Mouse (Mus musculus): ENCODE measurements around the gene Kpna6. TPM values are rescaled to one million over a fixed set of nuclear protein-coding genes. Genes with fewer than 3 reads are reported as not detected.

Kpna6 gene
- 8.6 and 9.1 TPM in 2 replicates for polyA plus RNA-seq (2012; rRNA removed)

DNA sequence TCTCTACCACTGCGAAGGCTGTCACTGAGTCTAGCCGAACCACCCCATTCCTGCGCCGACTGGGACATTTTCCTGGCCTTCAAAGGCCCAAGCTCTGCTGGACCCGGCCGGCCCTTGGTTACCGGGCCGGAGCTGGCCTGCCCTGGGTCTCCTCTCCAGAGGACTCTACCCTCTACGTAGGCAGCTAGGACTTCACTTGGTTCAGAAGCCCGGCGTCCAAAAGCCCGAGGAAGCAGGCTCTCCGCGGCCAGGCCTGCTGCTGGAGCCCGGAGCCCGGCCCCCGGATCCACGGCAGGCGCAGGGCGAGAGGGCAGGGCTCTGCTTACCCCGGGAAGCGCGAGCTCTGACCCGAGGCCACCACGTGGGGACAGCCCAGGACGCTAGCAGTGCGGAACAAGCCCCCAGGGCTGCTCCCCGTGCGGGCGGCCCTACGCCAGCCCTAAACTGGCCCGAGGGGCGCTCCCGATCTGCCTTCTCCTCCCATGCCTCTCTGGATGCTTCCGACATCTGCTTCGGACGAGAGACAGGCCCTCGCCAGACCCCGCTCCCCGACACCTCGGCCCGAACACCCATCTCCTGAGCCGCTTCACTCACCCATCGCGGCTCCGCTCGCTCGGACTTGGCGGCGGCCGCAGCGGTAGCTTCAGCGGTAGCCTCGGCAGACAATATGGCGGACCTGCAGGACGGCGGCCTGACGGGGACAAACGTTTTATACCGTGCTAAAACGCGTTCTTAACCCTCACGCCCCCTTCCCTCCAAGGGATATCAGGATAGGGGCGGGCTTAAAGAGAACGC is at the start of gene Kpna6:
TSS of gene Kpna6 (minus strand) at position 685 of the 795 bp plus-strand sequence.

DNA sequence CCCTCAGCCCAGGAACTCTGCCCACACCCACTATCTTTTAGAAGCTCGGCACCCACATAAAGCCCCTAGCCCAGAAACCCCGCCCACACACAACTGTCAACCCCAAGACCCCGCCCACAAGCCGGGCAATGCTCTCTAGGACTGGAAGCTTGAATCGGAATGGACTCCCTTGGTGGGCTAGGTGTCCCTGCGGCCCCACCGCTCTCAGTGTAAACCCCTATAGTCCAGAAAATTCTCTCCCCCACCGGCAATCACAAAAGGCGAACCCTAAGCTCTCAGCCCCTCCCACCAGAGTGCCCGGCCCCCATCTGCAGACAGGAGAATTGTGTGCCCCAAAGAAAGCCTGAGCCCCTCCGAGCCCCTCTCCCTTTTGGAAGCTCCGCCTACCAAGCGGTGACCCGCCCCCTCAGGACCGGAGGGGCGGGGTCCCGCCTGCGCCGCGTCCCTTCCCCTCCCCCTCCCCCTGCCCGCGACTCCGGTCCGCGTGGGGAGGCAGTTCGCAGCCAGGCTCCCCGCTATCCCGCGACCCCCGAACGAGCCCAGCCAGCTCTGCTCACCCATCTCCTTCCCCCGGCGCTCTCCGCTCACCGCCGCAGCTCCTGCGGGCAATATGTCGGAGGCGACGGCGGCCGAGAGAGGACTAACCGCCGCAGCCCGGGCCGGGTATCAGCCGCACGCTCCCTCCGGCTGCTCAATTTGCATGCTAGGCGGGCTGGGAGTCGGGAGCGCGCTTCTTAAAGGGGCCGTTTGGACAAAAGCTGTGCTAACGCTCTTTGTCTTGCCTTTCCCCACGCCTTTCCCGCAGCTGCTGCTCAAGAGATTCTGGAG is 23.8 kb upstream of the Kpna6 start, which contains the start of gene Tmem39b:
TSS of gene Tmem39b (minus strand) at position 681 of the 828 bp plus-strand sequence.

DNA sequence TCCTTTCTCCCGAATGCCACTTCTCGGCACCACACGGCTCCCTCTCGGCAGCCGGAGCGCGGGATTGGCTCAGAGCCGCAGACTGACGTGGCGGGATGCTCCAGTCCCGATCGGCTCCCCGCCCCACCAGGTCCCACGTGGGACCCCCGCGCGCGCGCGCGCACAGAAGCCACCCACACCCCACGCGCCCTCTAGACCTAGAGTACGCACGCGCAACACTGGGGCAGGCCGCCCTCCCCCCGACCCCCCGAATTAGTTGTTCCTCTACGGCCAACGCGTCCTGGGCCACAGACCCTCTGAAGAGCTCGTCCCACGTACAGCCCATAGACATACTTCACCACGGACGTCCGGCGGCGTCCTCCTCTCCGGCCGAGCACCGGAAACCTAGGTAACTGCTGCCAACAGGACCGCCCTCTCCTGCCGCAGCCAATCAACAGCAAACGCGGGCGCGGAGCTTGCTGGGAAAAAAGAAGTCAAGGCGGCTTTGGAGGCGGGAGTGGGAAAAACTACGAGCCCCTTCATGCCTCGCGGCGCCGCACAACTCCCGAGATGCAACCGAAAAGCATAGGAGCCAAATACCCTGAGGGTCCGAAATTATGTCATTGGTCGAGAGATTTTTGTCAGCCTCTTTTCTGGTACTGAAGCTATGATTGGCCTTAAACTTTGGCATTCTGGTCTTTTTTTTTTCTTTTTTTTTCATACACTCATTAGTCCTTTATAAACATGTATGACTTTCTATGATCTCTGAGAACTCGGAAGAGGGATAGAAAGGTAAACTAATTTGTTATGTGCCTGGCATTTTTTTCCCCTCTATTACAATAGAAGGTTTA is 31.7 kb downstream of the Kpna6 start, which contains the start of gene Txlna:
TSS of gene Txlna (minus strand) at position 428 of the 830 bp plus-strand sequence.

DNA sequence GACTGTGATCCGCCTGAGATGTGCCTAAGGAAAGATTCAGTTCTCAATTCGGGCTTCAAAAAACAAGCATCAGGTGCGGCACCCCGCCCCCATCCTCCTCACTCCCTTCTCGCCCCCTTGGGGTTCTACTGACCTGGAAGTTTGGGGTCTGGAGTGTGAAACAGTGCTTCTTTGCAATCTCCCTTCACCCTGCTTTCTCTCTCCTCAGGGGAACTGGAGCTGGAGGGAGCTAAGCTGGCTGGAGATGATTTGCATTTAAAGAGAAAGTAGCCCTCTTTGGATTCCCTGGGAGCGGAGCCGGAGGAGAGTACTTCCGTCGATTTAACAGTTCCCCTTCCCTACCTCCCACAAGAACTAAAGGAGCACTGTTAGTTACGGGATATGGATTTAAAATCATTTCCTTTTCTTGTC is 48.9 kb downstream of the Kpna6 start, which contains the start of gene Ccdc28b:
TSS of gene Ccdc28b (minus strand) at position 267 of the 411 bp plus-strand sequence.

DNA sequence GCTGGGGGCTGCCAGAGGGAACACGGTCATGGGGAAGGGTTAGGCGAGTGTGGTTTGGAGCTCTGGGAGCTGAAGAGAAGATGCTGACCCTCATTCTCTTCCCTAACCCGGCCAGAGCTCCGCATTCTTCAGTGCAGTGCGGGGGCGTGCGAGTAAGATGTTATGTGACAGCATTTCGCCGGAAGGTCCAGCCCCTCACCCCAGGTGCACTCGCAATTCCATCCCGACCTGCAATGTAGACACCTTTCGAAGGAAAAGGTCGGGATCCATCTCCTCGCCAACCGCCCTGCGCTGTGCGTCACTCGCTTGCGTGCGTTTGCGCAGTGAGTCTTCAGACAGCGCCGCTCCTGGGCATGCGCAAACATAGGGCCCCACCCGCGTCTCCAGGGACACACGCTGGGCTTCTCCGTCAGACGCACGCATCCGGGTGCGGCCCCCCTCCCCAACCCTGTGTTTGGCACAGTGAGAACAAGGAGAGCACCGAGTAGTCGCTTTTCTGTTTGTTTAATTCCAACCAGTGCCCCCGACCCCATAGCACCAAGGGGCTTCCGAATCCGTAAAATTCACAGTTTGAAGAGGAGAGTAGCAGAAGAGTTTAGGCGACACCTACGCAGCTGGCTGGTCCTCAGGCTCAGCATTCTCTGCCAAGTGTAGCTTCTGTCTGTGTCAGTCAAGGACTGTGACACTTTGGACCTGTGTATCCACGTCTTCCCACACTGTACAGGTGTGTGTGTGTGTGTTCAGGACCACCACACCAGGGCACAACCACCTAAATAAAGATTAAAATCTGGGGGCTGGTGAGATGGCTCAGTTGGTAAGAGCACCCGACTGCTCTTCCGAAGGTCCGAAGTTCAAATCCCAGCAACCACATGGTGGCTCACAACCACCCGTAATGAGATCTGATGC is 53.5 kb downstream of the Kpna6 start, which contains the start of gene Iqcc:
TSS of gene Iqcc (minus strand) at position 314 of the 906 bp plus-strand sequence.

DNA sequence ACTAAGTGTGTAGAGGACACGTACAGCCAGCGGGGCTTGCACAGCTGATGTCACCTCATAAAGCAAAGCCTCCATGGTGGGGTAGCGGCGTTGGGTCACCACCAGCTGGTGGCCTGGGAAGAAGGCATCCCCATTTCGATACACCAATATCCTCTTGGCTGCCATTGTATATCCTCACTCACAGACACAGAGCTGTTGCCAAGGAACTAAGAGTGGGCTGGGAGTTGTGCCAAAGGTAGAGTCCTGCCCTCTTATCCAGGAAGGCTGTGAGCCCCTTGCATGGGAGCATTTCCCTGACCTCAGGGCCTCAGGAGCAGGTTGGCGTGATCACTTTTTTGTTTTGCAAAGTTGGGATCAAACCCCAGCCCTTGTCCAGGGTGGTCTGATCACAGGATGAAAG is 58.5 kb downstream of the Kpna6 start, which contains the start of gene Dcdc2b:
TSS of gene Dcdc2b (minus strand) at position 165 of the 400 bp plus-strand sequence.

DNA sequence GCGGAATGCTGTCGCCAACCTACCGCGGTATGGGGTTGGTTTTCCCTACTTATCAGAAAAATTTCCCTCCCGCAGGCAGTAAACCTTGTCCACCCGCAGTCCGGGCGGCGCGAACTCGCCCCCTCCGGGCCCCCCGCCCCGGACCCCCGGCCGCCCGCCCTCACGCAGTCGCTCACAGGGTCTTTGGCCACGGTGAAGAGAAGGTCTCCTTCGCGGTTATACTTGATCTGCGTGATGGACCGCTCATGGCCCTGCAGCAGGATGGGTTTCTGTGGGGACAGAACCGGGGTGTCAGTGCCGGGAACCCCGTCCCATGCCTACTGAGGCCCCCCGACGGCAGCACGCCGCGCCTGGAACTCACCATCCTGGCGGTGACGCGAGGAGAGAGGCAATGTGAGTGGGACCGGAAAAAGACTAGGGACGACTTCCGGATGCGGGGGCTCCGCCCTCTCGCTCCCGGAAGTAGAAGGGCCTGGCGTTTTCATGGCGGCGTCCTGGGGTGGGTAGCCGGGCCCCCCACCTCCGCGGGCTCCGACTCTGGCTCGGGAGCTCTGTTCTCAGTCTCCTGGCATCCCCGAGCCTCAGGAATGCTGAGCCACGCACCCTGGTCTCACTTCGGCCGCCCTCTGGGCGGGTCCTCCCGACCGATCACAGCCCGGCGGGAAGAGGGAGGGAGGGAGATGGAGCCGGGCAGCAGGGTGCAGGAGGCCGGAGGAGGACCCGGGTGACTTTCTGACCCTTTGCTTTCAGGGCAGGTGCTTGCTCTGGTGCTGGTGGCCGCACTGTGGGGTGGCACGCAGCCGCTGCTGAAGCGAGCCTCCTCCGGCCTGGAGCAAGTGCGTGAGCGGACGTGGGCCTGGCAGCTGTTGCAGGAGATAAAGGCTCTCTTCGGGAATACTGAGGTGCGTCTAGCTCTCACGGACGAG is 72.1 kb downstream of the Kpna6 start, which contains the start of the genes Eif3i and Tmem234:
TSS of gene Eif3i (minus strand) at position 416 of the 926 bp plus-strand sequence.
TSS of gene Tmem234 (plus strand) at position 436 of the 926 bp plus-strand sequence.

Other genes starting within 250 kb of the Kpna6 start
- gene Zbtb8b, start 231.9 kb downstream of the Kpna6 start, polyA plus RNA-seq (2012; rRNA removed): 1.6 and 1.8 TPM in 2 replicates
- 28.2 and 28.8 TPM in 2 replicates for gene Bsdc1, start 211.2 kb downstream of the Kpna6 start, polyA plus RNA-seq (2012; rRNA removed)
- gene Tssk3, start 181.7 kb downstream of the Kpna6 start, polyA plus RNA-seq (2012; rRNA removed): not detected in 2 replicates
- 0.38 and 0.53 TPM in 2 replicates for gene Fam229a, start 181.6 kb downstream of the Kpna6 start, polyA plus RNA-seq (2012; rRNA removed)
- gene Marcksl1, start 159.2 kb downstream of the Kpna6 start, polyA plus RNA-seq (2012; rRNA removed): 36.7 and 37.6 TPM in 2 replicates
- gene Hdac1, start 130.1 kb downstream of the Kpna6 start, polyA plus RNA-seq (2012; rRNA removed): 54.0 and 56.1 TPM in 2 replicates
- 3.4 and 3.7 TPM in 2 replicates for gene Lck, start 99.1 kb downstream of the Kpna6 start, polyA plus RNA-seq (2012; rRNA removed)
- gene Fam167b, start 94.2 kb downstream of the Kpna6 start, polyA plus RNA-seq (2012; rRNA removed): 14.7 and 17.7 TPM in 2 replicates
- gene Eif3i, start 72.1 kb downstream of the Kpna6 start, polyA plus RNA-seq (2012; rRNA removed): 168 and 178 TPM in 2 replicates
- gene Tmem234, start 72.1 kb downstream of the Kpna6 start, polyA plus RNA-seq (2012; rRNA removed): 61.2 and 61.3 TPM in 2 replicates
- 0.60 and 0.62 TPM in 2 replicates for gene Dcdc2b, start 58.5 kb downstream of the Kpna6 start, polyA plus RNA-seq (2012; rRNA removed)
- gene Iqcc, start 53.7 kb downstream of the Kpna6 start, polyA plus RNA-seq (2012; rRNA removed): 5.4 and 6.6 TPM in 2 replicates
- 13.5 and 15.0 TPM in 2 replicates for gene Ccdc28b, start 48.8 kb downstream of the Kpna6 start, polyA plus RNA-seq (2012; rRNA removed)
- gene Txlna, start 31.7 kb downstream of the Kpna6 start, polyA plus RNA-seq (2012; rRNA removed): 12.8 and 13.9 TPM in 2 replicates
- gene Tmem39b, start 24.1 kb upstream of the Kpna6 start, polyA plus RNA-seq (2012; rRNA removed): 7.4 and 7.7 TPM in 2 replicates
- gene Khdrbs1, start 69.5 kb upstream of the Kpna6 start, polyA plus RNA-seq (2012; rRNA removed): 8.8 and 9.2 TPM in 2 replicates
- 36.1 and 40.3 TPM in 2 replicates for gene Ptp4a2, start 138.5 kb upstream of the Kpna6 start, polyA plus RNA-seq (2012; rRNA removed)